Mouse (Mus musculus) kidney, postnatal 0 days (tissue): ENCODE measurements around the gene Braf. TPM values are rescaled to one million over a fixed set of nuclear protein-coding genes. Genes with fewer than 3 reads are reported as not detected.

Experiments used
- ATAC-seq: fragments of 200-750 bp; cut with Nextera tagmentation; replicated peaks from 2 replicates; pipeline ENCODE4 v1.8.0; 2017; ENCODE audit warnings: low read depth, moderate number of reproducible peaks, moderate TSS enrichment, moderate library complexity; ENCODE audit not compliant: low FRiP score
- DNase-seq: peaks from one replicate; pipeline ENCODE4 v3.0.0-alpha.2; 2016; ENCODE audit warnings: low spot score
- H3K27ac ChIP-seq: fragments of 300-500 bp; sonication (generic); 2 replicates; pipeline ENCODE4 v1.5.1; 2014; ENCODE audit warnings: mild to moderate bottlenecking
- H3K27me3 ChIP-seq: fragments of 300-500 bp; sonication (generic); 2 replicates; pipeline ENCODE4 v1.6.1; 2014; ENCODE audit warnings: low read length, mixed read lengths; ENCODE audit not compliant: insufficient read depth
- H3K36me3 ChIP-seq: fragments of 300-500 bp; sonication (generic); 2 replicates; pipeline ENCODE4 v1.6.1; 2014; ENCODE audit warnings: low read length, mixed read lengths; ENCODE audit not compliant: insufficient read depth
- H3K4me1 ChIP-seq: fragments of 300-500 bp; sonication (generic); replicated peaks from 2 replicates; pipeline ENCODE4 v1.6.1; 2014; ENCODE audit warnings: antibody characterized with exemption, low read length, mixed read lengths; ENCODE audit not compliant: insufficient read depth
- H3K4me2 ChIP-seq: fragments of 300-500 bp; sonication (generic); 2 replicates; pipeline ENCODE4 v1.6.1; 2014; ENCODE audit warnings: mild to moderate bottlenecking, low read length, moderate library complexity, mixed read lengths
- H3K4me3 ChIP-seq: fragments of 300-500 bp; sonication (generic); replicated peaks from 2 replicates; pipeline ENCODE4 v1.5.1; 2014; ENCODE audit warnings: low read depth, low read length
- H3K9ac ChIP-seq: fragments of 300-500 bp; sonication (generic); 2 replicates; pipeline ENCODE4 v1.6.1; 2014; ENCODE audit warnings: low read depth, low read length
- H3K9me3 ChIP-seq: fragments of 300-500 bp; sonication (generic); replicated peaks from 2 replicates; pipeline ENCODE4 v1.6.1; 2016; ENCODE audit warnings: low read length, inconsistent platforms, mixed read lengths
- CTCF ChIP-seq: IDR thresholded peaks from 2 replicates; pipeline ENCODE4 v1.5.1; 2016; ENCODE audit warnings: antibody characterized with exemption, low read depth, mild to moderate bottlenecking, moderate library complexity
- WGBS: fragments of 180-500 bp; shearing (Covaris S2); extraction: QIAGEN DNeasy Blood & Tissue Kit; methylation state at CpG from one replicate; pipeline ENCODE4 v1.1.7; 2014; 5-methylcytosine and 5-hydroxymethylcytosine counted together
- polyA plus RNA-seq: library from polyadenylated mRNA; unstranded; fragments of >200 nt; fragmentation: Nextera tagmentation; extraction: Ambion mirVana; gene quantifications from 2 replicates; pipeline ENCODE4 v1.2.1, GENCODE M21; 2015

The Braf gene
- polyA plus RNA-seq, 1 experiment from 2014 or later = 7.6 TPM

DNA sequence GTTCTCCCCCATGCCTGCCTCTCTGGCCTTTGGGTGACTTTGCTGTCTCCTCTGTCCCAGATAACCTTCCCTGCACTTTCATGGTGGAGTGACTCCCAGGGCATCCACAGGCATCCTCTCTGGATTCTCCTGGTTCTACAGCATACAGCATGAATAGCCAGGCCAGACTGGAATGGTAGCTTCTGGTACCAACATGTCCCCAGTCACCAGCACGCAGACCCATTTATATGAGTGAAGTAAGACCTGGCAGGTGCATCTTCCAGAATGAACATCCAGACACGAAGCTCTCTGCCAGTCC, 169.7 kb downstream of the Braf start:
- no peak for DNase-seq
- no peak for ATAC-seq
- WGBS = 83% methylated on average over 2 of the region's 2 CpGs
- H3K9ac ChIP-seq = no peak overlapping the region
- H3K27ac ChIP-seq = 0 out of 2 replicates have a peak overlapping the region, but pooled peaks have one; percentile 13
- H3K4me1 ChIP-seq = peaks cover 18% of the 10 kb centered on the region
- no peaks in the 10 kb centered on the region for H3K27me3 ChIP-seq
- no peak overlapping the region for H3K4me3 ChIP-seq
- TF ChIP-seq CTCF = no peak
- no peaks in the 10 kb centered on the region for H3K36me3 ChIP-seq
- H3K4me2 ChIP-seq = peak overlapping the region; percentile 73
- no peaks in the 10 kb centered on the region for H3K9me3 ChIP-seq

DNA sequence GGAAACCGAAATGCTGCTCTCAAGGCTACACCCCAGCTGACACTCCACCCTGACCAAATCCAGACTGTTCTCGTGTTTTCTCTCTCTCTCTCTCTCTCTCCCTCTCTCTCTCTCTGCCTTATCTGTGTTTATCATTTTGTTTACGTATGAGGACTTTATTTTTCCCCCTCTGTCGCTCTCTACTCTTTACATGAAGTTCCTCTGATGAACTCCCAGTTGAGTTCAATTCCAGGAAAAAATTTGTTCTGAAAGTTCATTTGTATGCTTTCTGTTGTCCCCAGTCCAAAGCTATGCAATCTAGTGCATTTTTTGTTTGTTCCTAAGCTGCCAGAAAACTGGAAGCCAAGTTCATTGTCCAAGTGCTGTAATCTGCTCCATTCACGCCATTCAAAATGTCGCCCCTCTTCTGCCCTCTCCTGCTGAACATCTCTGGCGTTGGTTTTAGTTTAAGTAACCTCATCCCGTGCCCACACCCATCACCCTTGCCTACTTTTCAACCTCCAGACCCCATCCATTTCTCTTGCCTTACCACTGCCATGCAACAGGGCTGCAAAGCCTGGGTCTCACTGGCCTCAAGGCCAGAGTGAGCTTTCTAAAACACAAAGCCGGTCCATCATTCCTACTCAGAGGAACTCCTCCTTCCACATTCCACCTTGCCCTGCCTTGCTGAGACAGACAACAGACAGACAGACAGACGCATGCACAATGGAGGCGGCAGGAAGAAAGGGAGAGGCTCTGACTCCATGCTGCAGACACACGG, 170.2 kb downstream of the Braf start:
- DNase-seq (no peak), ATAC-seq (no peak)
- Histone ChIP-seq H3K4me1 (peaks cover 18% of the 10 kb centered on the region), H3K9me3 (no peaks in the 10 kb centered on the region), H3K4me2 (peak overlapping the region; percentile 73), H3K27me3 (no peaks in the 10 kb centered on the region), H3K4me3 (no peak overlapping the region), H3K27ac (0 out of 2 replicates have a peak overlapping the region, but pooled peaks have one; percentile 13), H3K9ac (no peak overlapping the region), H3K36me3 (no peaks in the 10 kb centered on the region)
- 58% methylated on average over 12 of the region's 12 CpGs for WGBS
- TF ChIP-seq CTCF = no peak

Other genes with a start within 250 kb of the Braf start
- 12.8 and 13.3 TPM in 2 replicates for gene Dennd2a, start 167.6 kb downstream of the Braf start, polyA plus RNA-seq
- gene Adck2, start 151.6 kb downstream of the Braf start, polyA plus RNA-seq = 25.8 and 33.1 TPM in 2 replicates
- gene Gm42420, start 139.7 kb downstream of the Braf start, polyA plus RNA-seq = 0.97 TPM in 1 of 2 replicates, not detected in the other
- 518 and 575 TPM in 2 replicates for gene Ndufb2, start 132.9 kb downstream of the Braf start, polyA plus RNA-seq
- gene Mrps33, start 85.5 kb upstream of the Braf start, polyA plus RNA-seq = 220 and 245 TPM in 2 replicates
- gene Tmem178b, start 147.8 kb upstream of the Braf start, polyA plus RNA-seq = 0.11 and 0.25 TPM in 2 replicates